In the genomic region with DNA sequence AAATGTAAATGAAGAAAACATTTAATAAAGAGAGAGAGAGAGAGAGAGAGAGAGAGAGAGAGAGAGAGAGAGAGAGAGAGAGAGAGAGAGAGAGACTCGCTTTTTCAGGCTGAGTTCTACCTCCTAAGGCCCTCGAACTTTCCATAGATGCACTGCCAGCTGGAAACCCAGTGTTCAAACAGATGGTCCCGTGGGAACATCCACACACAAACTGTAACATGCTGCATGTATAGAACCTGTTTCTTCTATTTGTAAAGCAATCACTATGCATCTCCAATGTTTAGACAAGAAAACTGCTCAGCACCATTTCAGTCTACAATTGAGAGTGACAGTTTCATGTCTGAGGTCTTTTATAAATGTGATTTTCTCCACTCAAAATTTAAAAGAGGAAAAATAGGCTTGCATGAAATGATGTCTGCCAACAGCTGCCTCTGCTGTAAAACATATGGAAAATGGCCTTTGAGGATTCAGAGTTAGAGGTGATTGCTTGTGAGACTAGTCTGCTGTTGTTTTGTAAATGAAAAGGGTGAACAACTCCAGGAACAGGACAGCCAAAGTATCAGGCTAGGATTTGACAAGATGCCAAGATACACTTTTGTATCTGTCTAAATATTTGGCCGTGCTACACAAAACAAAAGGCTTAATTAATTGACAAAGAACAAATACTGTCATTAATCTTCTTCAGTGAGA, we compare ENCODE assay signal across 22 mouse cellular contexts.
A peak's percentile ranks its signal among the peaks of the same experiment; 100 is the strongest.
DNase-seq lines count a peak whose midpoint lies in the region; ATAC-seq and TF ChIP-seq lines count a peak whose summit lies in the region.
"Had no signal": no experiment of that assay in that cellular context is flagged by ENCODE, and none has a peak within 500 bp of the region (broad histone marks: within the 10 kb centered on the region; RNA-seq: fewer than 3 reads in every experiment).

No protein-coding gene starts in this region.

- 56% methylated on average over 4 of the region's 4 CpGs for WGBS in kidney, postnatal 0 days

- no peak for ATAC-seq in kidney, postnatal 0 days (replicated peaks; ENCODE audit: low FRiP score, low read depth)
- ATAC-seq: hindbrain, embryonic 16.5 days; intestine, embryonic 16.5 days; Patski had no signal

- no peaks in the 10 kb centered on the region for H3K4me1 ChIP-seq in kidney, postnatal 0 days (replicated peaks; ENCODE audit: insufficient read depth, low read length)
- H3K4me1 ChIP-seq: kidney, embryonic 15.5 days; limb, embryonic 12.5 days; midbrain, embryonic 12.5 days; neural tube, embryonic 12.5 days had no signal

- TF ChIP-seq CTCF in kidney, postnatal 0 days (IDR thresholded peaks at IDR 0.05; ENCODE audit: low read depth), result no peak

- no peak overlapping the region for H3K4me3 ChIP-seq in kidney, postnatal 0 days (replicated peaks; ENCODE audit: low read depth, low read length)
- H3K4me3 ChIP-seq: heart, embryonic 15.5 days; kidney, embryonic 15.5 days; limb, embryonic 12.5 days; midbrain, embryonic 12.5 days; neural tube, embryonic 12.5 days had no signal

- peak; percentile 3 for DNase-seq in embryo, embryonic 11 days
- no peak for DNase-seq in embryo, embryonic 9.5 days (ENCODE audit: extremely low spot score)
- peak; percentile 19 for DNase-seq in kidney, postnatal 0 days (ENCODE audit: low spot score)
- no peak for DNase-seq in kidney, adult 9 months
- peak; percentile 4 for DNase-seq in retina, postnatal 1 day
- no peak for DNase-seq in retina, embryonic 14.5 days (ENCODE audit: low spot score)
- DNase-seq in right cerebral cortex, postnatal 25 days, result peak; percentile 5
- no peak for DNase-seq in adipocyte (ENCODE audit: low spot score)
- DNase-seq: adrenal gland, postnatal 10 days; cerebellum, adult 11 months; cerebellum, postnatal 10 days; gastrocnemius, postnatal 25 days; thymus, postnatal 36 days had no signal

- H3K9me3 ChIP-seq in kidney, postnatal 0 days (replicated peaks; ENCODE audit: low read length), result no peaks in the 10 kb centered on the region
- H3K9me3 ChIP-seq: heart, embryonic 15.5 days; kidney, embryonic 15.5 days; limb, embryonic 12.5 days; midbrain, embryonic 12.5 days; neural tube, embryonic 12.5 days had no signal

- no peaks in the 10 kb centered on the region for H3K27me3 ChIP-seq in kidney, postnatal 0 days (ENCODE audit: insufficient read depth, low read length)
- H3K27me3 ChIP-seq: heart, embryonic 15.5 days; kidney, embryonic 15.5 days; limb, embryonic 12.5 days; midbrain, embryonic 12.5 days; neural tube, embryonic 12.5 days; Patski had no signal

- no peaks in the 10 kb centered on the region for H3K36me3 ChIP-seq in kidney, postnatal 0 days (ENCODE audit: insufficient read depth, low read length)
- H3K36me3 ChIP-seq: heart, embryonic 15.5 days; kidney, embryonic 15.5 days; limb, embryonic 12.5 days; midbrain, embryonic 12.5 days; neural tube, embryonic 12.5 days had no signal

- no peak overlapping the region for H3K9ac ChIP-seq in kidney, postnatal 0 days (ENCODE audit: low read depth, low read length)
- H3K9ac ChIP-seq: heart, embryonic 15.5 days; kidney, embryonic 15.5 days; limb, embryonic 12.5 days; liver, embryonic 14.5 days; midbrain, embryonic 12.5 days; neural tube, embryonic 12.5 days had no signal

- no peak overlapping the region for H3K27ac ChIP-seq in kidney, postnatal 0 days
- H3K27ac ChIP-seq: heart, embryonic 15.5 days; kidney, embryonic 15.5 days; limb, embryonic 12.5 days; liver, embryonic 14.5 days; midbrain, embryonic 12.5 days; neural tube, embryonic 12.5 days had no signal

- H3K4me2 ChIP-seq in kidney, postnatal 0 days (ENCODE audit: low read length), result no peak overlapping the region
- H3K4me2 ChIP-seq: heart, embryonic 15.5 days; kidney, embryonic 15.5 days; limb, embryonic 12.5 days; midbrain, embryonic 12.5 days; neural tube, embryonic 12.5 days had no signal

Comparison
In these comparisons a context has a peak if more than half of its experiments do, and no peak if none do; other contexts are left out.
1. DNase-seq: peak in embryo, embryonic 11 days (single experiment), kidney, postnatal 0 days (single experiment), retina, postnatal 1 day (single experiment) and right cerebral cortex, postnatal 25 days (single experiment); none in embryo, embryonic 9.5 days (single experiment), kidney, adult 9 months (single experiment), retina, embryonic 14.5 days (single experiment) and adipocyte (single experiment).